Mouse (Mus musculus) naive thymus-derived CD4-positive, alpha-beta T cell, adult 2 months (primary cell): ENCODE data around the gene Gm21954.

ENCODE experiments used
- DNase-seq: peaks from one replicate; pipeline ENCODE4 v3.0.0-alpha.2; 2011; ENCODE audit warnings: low read depth

The Gm21954 gene

GRCm38 (mm10) chr3:55419334-55419733 is 52.7 kb downstream of the Gm21954 start:
- peak; percentile 26 for DNase-seq

GRCm38 (mm10) chr3:55418845-55419244 is 53.2 kb downstream of the Gm21954 start:
- DNase-seq = no peak

- no peak for DNase-seq
Observed at GRCm38 (mm10) chr3:55415527-55415950, 56.5 kb downstream of the Gm21954 start.
